Mouse (Mus musculus) lung, adult 10 weeks (tissue): ENCODE results near the gene Chst7. TPM values are rescaled to one million over a fixed set of nuclear protein-coding genes. Genes with fewer than 3 reads are reported as not detected.

Experiments
- polyA plus RNA-seq: library from polyadenylated mRNA; stranded (reverse); fragments of 350-450 nt; fragmentation: Illumina TruSeq; extraction: RNeasy Lipid Tissue Mini Kit (QIAGEN cat#74804); gene quantifications from one replicate; pipeline ENCODE4 v1.2.3, GENCODE M21; 2014; ENCODE audit warnings: low read depth, low replicate concordance; ENCODE audit not compliant: insufficient read depth

The Chst7 gene
- 5.1 TPM for polyA plus RNA-seq

GRCm38 (mm10) chrX:20059381-20059971 is at the start of gene Chst7:
Gene Chst7, plus strand, starts transcription at chrX:20059560.

Other genes with a start within 250 kb of the Chst7 start
- 1.3 TPM for gene Slc9a7, start 232.2 kb downstream of the Chst7 start, polyA plus RNA-seq